13 mouse cellular contexts compared by ENCODE assay signal in genomic region chr8:77236701-77237100, GRCm38 (mm10).
DNase-seq lines count a peak whose midpoint lies in the region; ATAC-seq and TF ChIP-seq lines count a peak whose summit lies in the region.
"Had no signal": no experiment of that assay in that cellular context is flagged by ENCODE, and none has a peak within 500 bp of the region (broad histone marks: within the 10 kb centered on the region; RNA-seq: fewer than 3 reads in every experiment).

No protein-coding gene starts in this region.

- no peaks in the 10 kb centered on the region for H3K36me3 ChIP-seq in liver, adult 2 months (ENCODE audit: control insufficient read depth, insufficient read depth, low read length)
- H3K36me3 ChIP-seq in liver, embryonic 11.5 days (ENCODE audit: control insufficient read depth, insufficient read depth, low read length), result no peaks in the 10 kb centered on the region
- H3K36me3 ChIP-seq: forebrain, embryonic 15.5 days; liver, embryonic 15.5 days; stomach, embryonic 15.5 days had no signal

- H3K27ac ChIP-seq in liver, adult 2 months (replicated peaks; ENCODE audit: insufficient read depth, low read depth, low read length), result no peak overlapping the region
- H3K27ac ChIP-seq in liver, embryonic 11.5 days (ENCODE audit: low read depth, low read length), result no peak overlapping the region
- H3K27ac ChIP-seq: forebrain, embryonic 15.5 days; liver, embryonic 15.5 days; stomach, embryonic 15.5 days had no signal

- no peaks in the 10 kb centered on the region for H3K27me3 ChIP-seq in liver, adult 2 months (ENCODE audit: control insufficient read depth, insufficient read depth, low read length)
- no peaks in the 10 kb centered on the region for H3K27me3 ChIP-seq in liver, embryonic 11.5 days (replicated peaks; ENCODE audit: control insufficient read depth, insufficient read depth, low read length)
- H3K27me3 ChIP-seq: forebrain, embryonic 15.5 days; liver, embryonic 15.5 days; stomach, embryonic 15.5 days had no signal

- peak; percentile 38 for DNase-seq in gastrocnemius, postnatal 25 days
- no peak for DNase-seq in gastrocnemius, postnatal 4 days (ENCODE audit: low spot score in 2 of 2)
- DNase-seq in liver, adult 2 months (ENCODE audit: extremely low read depth, low read depth, low spot score), result peak; percentile 69
- DNase-seq in liver, embryonic 11.5 days (ENCODE audit: low spot score), result no peak
- DNase-seq in heart, adult 9 months (ENCODE audit: low spot score in 2 of 2), result peak; percentile 31 to 53
- peak; percentile 66 for DNase-seq in lung, postnatal 36 days
- no peak for DNase-seq in right cerebral cortex, postnatal 14 days
- DNase-seq: right cerebral cortex, postnatal 25 days had no signal

- H3K9me3 ChIP-seq in liver, embryonic 11.5 days (ENCODE audit: control insufficient read depth, low read length), result no peaks in the 10 kb centered on the region
- H3K9me3 ChIP-seq: forebrain, embryonic 15.5 days; liver, embryonic 15.5 days; stomach, embryonic 15.5 days had no signal

- WGBS in liver, adult 2 months, result 12% methylated on average over 1 of the region's 1 CpGs
- WGBS in liver, embryonic 11.5 days, result 86% methylated on average over 1 of the region's 1 CpGs

- ATAC-seq in liver, embryonic 11.5 days (replicated peaks; ENCODE audit: low FRiP score), result no peak
- ATAC-seq: forebrain, embryonic 15.5 days; inflammation-experienced regulatory T-cells, adult 6 months; midbrain, embryonic 16.5 days had no signal

- H3K4me3 ChIP-seq in liver, adult 2 months (ENCODE audit: insufficient read depth, low read depth, low read length), result no peak overlapping the region
- no peak overlapping the region for H3K4me3 ChIP-seq in liver, embryonic 11.5 days (ENCODE audit: low read depth, low read length)
- H3K4me3 ChIP-seq: forebrain, embryonic 15.5 days; liver, embryonic 15.5 days; stomach, embryonic 15.5 days had no signal

- peaks cover 8% of the 10 kb centered on the region for H3K4me1 ChIP-seq in liver, adult 2 months (ENCODE audit: control insufficient read depth, insufficient read depth, low read length)
- no peaks in the 10 kb centered on the region for H3K4me1 ChIP-seq in liver, embryonic 11.5 days (replicated peaks; ENCODE audit: control insufficient read depth, insufficient read depth, low read length)
- H3K4me1 ChIP-seq: liver, embryonic 15.5 days; stomach, embryonic 15.5 days had no signal

- H3K4me2 ChIP-seq in liver, embryonic 11.5 days, result no peak overlapping the region
- H3K4me2 ChIP-seq: forebrain, embryonic 15.5 days; liver, embryonic 15.5 days; stomach, embryonic 15.5 days had no signal

- H3K9ac ChIP-seq in liver, adult 2 months (ENCODE audit: low read depth, low read length), result no peak overlapping the region
- H3K9ac ChIP-seq in liver, embryonic 11.5 days (ENCODE audit: low read depth, low read length), result no peak overlapping the region
- H3K9ac ChIP-seq: forebrain, embryonic 15.5 days; liver, embryonic 15.5 days; stomach, embryonic 15.5 days had no signal

- H3K79me2 ChIP-seq in liver, adult 2 months (ENCODE audit: control insufficient read depth, insufficient read depth, low read length), result no peaks in the 10 kb centered on the region

- no peak for TF ChIP-seq POLR2A in liver, adult 2 months (IDR thresholded peaks at IDR 0.05; ENCODE audit: extremely low read depth, insufficient read depth, low read length)

- no peak for TF ChIP-seq CTCF in liver, adult 2 months (IDR thresholded peaks at IDR 0.05; ENCODE audit: low read depth, low read length)

Comparison
In these comparisons a context has a peak if more than half of its experiments do, and no peak if none do; other contexts are left out.
1. DNase-seq: peak in gastrocnemius, postnatal 25 days (single experiment), liver, adult 2 months (single experiment), heart, adult 9 months (2 of 2) and lung, postnatal 36 days (single experiment); none in gastrocnemius, postnatal 4 days (0 of 2), liver, embryonic 11.5 days (single experiment) and right cerebral cortex, postnatal 14 days (single experiment).